Mouse (Mus musculus): ENCODE results near the gene Sox8.

GRCm38 (mm10) chr17:25609506-25609828 is 39.0 kb upstream of the Sox8 start:
- TF ChIP-seq HCFC1 (IDR thresholded peaks at IDR 0.05; ENCODE audit: borderline replicate concordance, insufficient read depth, low read length): no peak
- no peak for TF ChIP-seq CHD2 (IDR thresholded peaks at IDR 0.05; ENCODE audit: low read depth, low read length)
- TF ChIP-seq ZNF384 (IDR thresholded peaks at IDR 0.05; ENCODE audit: low read depth, low read length): no peak
- no peak for TF ChIP-seq ZC3H11A (IDR thresholded peaks at IDR 0.05; ENCODE audit: borderline replicate concordance, low read depth, low read length)
- TF ChIP-seq MAFK (IDR thresholded peaks at IDR 0.05; ENCODE audit: insufficient read depth, low read depth, low read length): no peak

Data from ES-E14 (cell line).